Mouse (Mus musculus): Measurements from ENCODE around the gene Gsta1.
"Not testable (repeated sequence)": the region's sequence is repeated elsewhere in the genome, so short reads cannot be mapped to it uniquely, and the experiment has no call there.

Gene Gsta1

GRCm38 (mm10) chr9:78229658-78230057 is 798 bp upstream of the Gsta1 start:
- DNase-seq (ENCODE audit: low read depth, low spot score): not testable (repeated sequence)

GRCm38 (mm10) chr9:78233121-78233695 is 2.8 kb downstream of the Gsta1 start:
- DNase-seq (ENCODE audit: low read depth, low spot score): not testable (repeated sequence)

- not testable (repeated sequence) for DNase-seq (ENCODE audit: low read depth, low spot score)
These were observed 25.4 kb downstream of the Gsta1 start for GRCm38 (mm10) chr9:78255683-78256470.

- not testable (repeated sequence) for DNase-seq (ENCODE audit: low read depth, low spot score)
These were observed 26.5 kb downstream of the Gsta1 start, which contains the start of gene Gm3776 for GRCm38 (mm10) chr9:78256914-78257313. Gene Gm3776, plus strand, starts transcription at chr9:78257129.

- not testable (repeated sequence) for DNase-seq (ENCODE audit: low read depth, low spot score)
These were observed 29.2 kb downstream of the Gsta1 start for GRCm38 (mm10) chr9:78259688-78260087.

- DNase-seq (ENCODE audit: low read depth, low spot score): not testable (repeated sequence)
These were observed 40.5 kb downstream of the Gsta1 start for GRCm38 (mm10) chr9:78270945-78271344.

- DNase-seq (ENCODE audit: low read depth, low spot score): not testable (repeated sequence)
These were observed 51.7 kb downstream of the Gsta1 start for GRCm38 (mm10) chr9:78282002-78282711.

GRCm38 (mm10) chr9:78289063-78289462 is 58.6 kb downstream of the Gsta1 start:
- DNase-seq (ENCODE audit: low read depth, low spot score): not testable (repeated sequence)

- DNase-seq (ENCODE audit: low read depth, low spot score): not testable (repeated sequence)
These were observed 59.3 kb downstream of the Gsta1 start, which contains the start of gene Gm10639 for GRCm38 (mm10) chr9:78289723-78290122. Gene Gm10639, plus strand, starts transcription at chr9:78289923.
